Mouse (Mus musculus): Measurements from ENCODE around the gene Bpifb1. TPM values are rescaled to one million over a fixed set of nuclear protein-coding genes. Genes with fewer than 3 reads are reported as not detected.
"Not testable (repeated sequence)": the region's sequence is repeated elsewhere in the genome, so short reads cannot be mapped to it uniquely, and the experiment has no call there.

Gene Bpifb1
- total RNA-seq, 2 experiments from 2014 or later = 0.11 to 0.25 TPM

- DNase-seq (ENCODE audit: low spot score in 2 of 2) = no peak
Observed at GRCm38 (mm10) chr2:154211121-154211520, 20.5 kb downstream of the Bpifb1 start.

- no peak for DNase-seq (ENCODE audit: low spot score in 2 of 2)
Observed at GRCm38 (mm10) chr2:154211881-154212280, 21.3 kb downstream of the Bpifb1 start.

- peak; percentile 56 to 75 for DNase-seq (ENCODE audit: low spot score in 2 of 2)
Observed at GRCm38 (mm10) chr2:154215191-154215590, 24.6 kb downstream of the Bpifb1 start.

- DNase-seq (ENCODE audit: low spot score in 2 of 2) = no peak
Observed at GRCm38 (mm10) chr2:154219950-154220349, 29.3 kb downstream of the Bpifb1 start.

- no peak for DNase-seq (ENCODE audit: low spot score in 2 of 2)
Observed at GRCm38 (mm10) chr2:154223265-154223916, 32.8 kb downstream of the Bpifb1 start, which contains the start of gene Bpifb5. Bpifb5 (plus strand) TSS chr2:154223742.

- DNase-seq (ENCODE audit: low spot score in 2 of 2) = no peak
Observed at GRCm38 (mm10) chr2:154223917-154224273, 33.3 kb downstream of the Bpifb1 start.

- no peak for DNase-seq (ENCODE audit: low spot score in 2 of 2)
Observed at GRCm38 (mm10) chr2:154226991-154227390, 36.4 kb downstream of the Bpifb1 start.

- DNase-seq (ENCODE audit: low spot score in 2 of 2) = no peak
Observed at GRCm38 (mm10) chr2:154227830-154228229, 37.2 kb downstream of the Bpifb1 start.

- DNase-seq (ENCODE audit: low spot score in 2 of 2) = no peak
Observed at GRCm38 (mm10) chr2:154233426-154233825, 42.8 kb downstream of the Bpifb1 start.

GRCm38 (mm10) chr2:154240771-154241170, 50.2 kb downstream of the Bpifb1 start:
- DNase-seq (ENCODE audit: low spot score in 2 of 2) = no peak

GRCm38 (mm10) chr2:154242726-154243125, 52.1 kb downstream of the Bpifb1 start:
- DNase-seq (ENCODE audit: low spot score in 2 of 2) = not testable (repeated sequence)

GRCm38 (mm10) chr2:154243356-154244036, 52.9 kb downstream of the Bpifb1 start:
- DNase-seq (ENCODE audit: low spot score in 2 of 2) = no peak

GRCm38 (mm10) chr2:154245322-154245721, 54.7 kb downstream of the Bpifb1 start:
- no peak for DNase-seq (ENCODE audit: low spot score in 2 of 2)

GRCm38 (mm10) chr2:154255254-154255653, 64.6 kb downstream of the Bpifb1 start:
- not testable (repeated sequence) for DNase-seq (ENCODE audit: low spot score in 2 of 2)

GRCm38 (mm10) chr2:154255770-154256169, 65.2 kb downstream of the Bpifb1 start:
- no peak for DNase-seq (ENCODE audit: low spot score in 2 of 2)

GRCm38 (mm10) chr2:154257554-154257953, 66.9 kb downstream of the Bpifb1 start, which contains the start of gene Bpifb9a:
Bpifb9a (plus strand) TSS chr2:154257854.
- not testable (repeated sequence) for DNase-seq (ENCODE audit: low spot score in 2 of 2)

- DNase-seq (ENCODE audit: low spot score in 2 of 2) = not testable (repeated sequence)
Observed at GRCm38 (mm10) chr2:154264397-154264796, 73.8 kb downstream of the Bpifb1 start.

Other genes with a start within 250 kb of the Bpifb1 start
- not detected for gene Bpifa6, start 215.9 kb upstream of the Bpifb1 start, total RNA-seq (2021)
- 1 to 10 TPM in 1 of 2 experiments, under 1 TPM in 1; 0.68 to 1.3 TPM for gene Bpifa2, start 182.6 kb upstream of the Bpifb1 start, total RNA-seq (2021)
- not detected for gene Bpifa3, start 60.5 kb upstream of the Bpifb1 start, total RNA-seq (2021)
- gene Bpifa1, start 47.9 kb upstream of the Bpifb1 start, total RNA-seq (2021) = not detected
- not detected for gene Bpifa5, start 28.2 kb upstream of the Bpifb1 start, total RNA-seq (2021)
- gene Bpifb5, start 32.9 kb downstream of the Bpifb1 start, total RNA-seq (2021) = not detected
- gene Bpifb9a, start 67.0 kb downstream of the Bpifb1 start, total RNA-seq (2021) = not detected
- gene Bpifb9b, start 116.4 kb downstream of the Bpifb1 start, total RNA-seq (2021) = not detected
- 10 to 100 TPM; 15.9 to 17.9 TPM for gene Cdk5rap1, start 182.2 kb downstream of the Bpifb1 start, total RNA-seq (2021)
- 10 to 100 TPM; 29.2 to 30.1 TPM for gene Snta1, start 217.3 kb downstream of the Bpifb1 start, total RNA-seq (2021)
- gene Cbfa2t2, start 245.7 kb downstream of the Bpifb1 start, total RNA-seq (2021) = 10 to 100 TPM; 45.8 to 60.4 TPM

Data from adrenal gland, postnatal 4 days (tissue).